Mouse (Mus musculus): Measurements from ENCODE around the gene Dpf3. TPM values are rescaled to one million over a fixed set of nuclear protein-coding genes. Genes with fewer than 3 reads are reported as not detected.

The Dpf3 gene
- polyA plus RNA-seq, 1 experiment from 2014 or later: not detected

Other genes with a start within 250 kb of the Dpf3 start
- 6.8 to 9.0 TPM (median 7.3 TPM) in 3 replicates for gene Dcaf4, start 32.8 kb upstream of the Dpf3 start, polyA plus RNA-seq (2018)
- gene Zfyve1, start 109.5 kb upstream of the Dpf3 start, polyA plus RNA-seq (2018): 12.2 to 25.3 TPM (median 16.1 TPM) in 3 replicates
- 77.7 to 115 TPM (median 79.6 TPM) in 3 replicates for gene Rbm25, start 143.5 kb upstream of the Dpf3 start, polyA plus RNA-seq (2018)
- gene Psen1, start 200.4 kb upstream of the Dpf3 start, polyA plus RNA-seq (2018): 85.8 to 182 TPM (median 105 TPM) in 3 replicates

Data from macrophage (primary cell).